Mouse (Mus musculus) lung, postnatal 0 days (tissue): ENCODE results near the gene Rbm26.

Experiments
- CTCF ChIP-seq: IDR thresholded peaks from 2 replicates; pipeline ENCODE4 v1.5.1; 2016; ENCODE audit warnings: antibody characterized with exemption, mild to moderate bottlenecking
- EP300 ChIP-seq: IDR thresholded peaks from 2 replicates; pipeline ENCODE4 v1.6.1; 2016; ENCODE audit warnings: antibody characterized with exemption, mild to moderate bottlenecking, control low read depth

DNA sequence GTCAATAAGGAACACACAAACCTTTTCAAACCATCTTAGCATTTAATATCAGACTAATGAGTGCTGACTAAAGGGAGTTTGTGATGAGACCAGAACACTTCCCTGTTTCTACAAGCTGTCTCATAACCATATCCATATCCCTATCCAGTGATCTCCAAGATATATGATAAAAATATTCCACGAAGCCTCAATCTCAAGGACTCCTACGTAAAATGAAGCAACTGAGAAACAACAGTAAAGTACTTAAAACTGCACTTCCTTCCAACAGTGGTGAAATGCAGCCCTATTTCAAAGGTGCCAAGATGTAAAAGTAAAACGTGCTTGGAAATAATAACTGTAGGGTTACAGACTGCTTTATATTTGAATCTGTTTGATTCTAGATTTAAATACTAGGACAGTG lies 43.1 kb downstream of the Rbm26 start:
- TF ChIP-seq EP300 (no peak), CTCF (no peak)
